Mouse (Mus musculus): Measurements from ENCODE around the gene Ppp4r2. TPM values are rescaled to one million over a fixed set of nuclear protein-coding genes. Genes with fewer than 3 reads are reported as not detected.

Ppp4r2 gene
- polyA plus RNA-seq, 1 experiment, result 8.3 TPM

DNA sequence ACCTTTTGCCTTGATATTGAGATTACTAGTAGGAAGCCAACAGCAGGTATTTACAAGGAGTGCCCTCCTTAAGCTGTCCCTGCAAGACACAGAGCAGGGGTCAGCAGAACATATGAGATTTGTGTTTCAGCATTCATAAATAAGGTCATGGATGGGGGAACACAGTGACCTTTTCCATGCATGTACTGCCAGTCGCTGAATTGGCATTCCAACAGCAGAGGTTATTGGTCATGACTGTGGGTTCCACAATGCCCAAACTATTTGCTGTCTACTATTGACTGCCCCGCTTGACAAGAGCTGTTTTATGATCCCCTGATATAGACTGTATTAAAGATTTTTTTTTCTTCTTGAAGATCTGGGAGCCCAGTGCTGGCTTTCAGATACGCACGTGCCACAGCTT lies 33.7 kb upstream of the Ppp4r2 start:
- WGBS, result 95% methylated on average over 4 of the region's 4 CpGs
- TF ChIP-seq POLR2A (IDR thresholded peaks at IDR 0.05; ENCODE audit: low read depth, low read length) (no peak), CTCF (IDR thresholded peaks at IDR 0.05; ENCODE audit: extremely low read depth, insufficient read length, insufficient replicate concordance, low read depth, low read length) (no peak)
- Histone ChIP-seq H3K4me1 (ENCODE audit: control insufficient read depth, insufficient read depth, insufficient read length, low read length) (no peaks in the 10 kb centered on the region; the same call in none of the 2 replicates), H3K4me3 (ENCODE audit: low read depth, low read length) (no peak overlapping the region), H3K27me3 (ENCODE audit: control insufficient read depth, insufficient read depth, low read length) (no peaks in the 10 kb centered on the region), H3K36me3 (ENCODE audit: control insufficient read depth, insufficient read depth, low read length) (no peaks in the 10 kb centered on the region), H3K27ac (ENCODE audit: insufficient read depth, low read depth, low read length) (no peak overlapping the region)

DNA sequence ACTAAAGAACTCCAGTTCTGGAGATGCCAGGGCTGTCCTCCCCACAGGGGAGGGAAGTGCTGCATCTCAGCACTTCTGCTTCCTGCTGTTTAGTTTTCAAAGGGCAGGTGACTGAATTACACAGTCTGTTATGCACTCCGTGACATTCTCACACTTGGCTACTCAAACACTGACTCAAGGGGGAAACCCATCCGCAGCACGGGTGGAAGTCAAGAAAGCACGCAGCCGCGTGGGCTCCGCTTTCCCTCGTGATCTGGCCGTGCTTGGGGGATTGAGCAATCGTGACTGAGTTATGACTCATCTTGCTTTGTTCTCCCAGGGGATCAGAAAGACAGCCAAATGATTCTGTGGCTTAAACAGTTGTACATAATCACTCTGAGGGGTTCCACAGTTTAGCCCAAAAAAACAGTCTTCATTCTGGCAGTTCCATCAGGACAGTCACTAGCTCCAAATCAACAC lies 32.9 kb upstream of the Ppp4r2 start:
- no peaks in the 10 kb centered on the region; the same call in none of the 2 replicates for H3K4me1 ChIP-seq (ENCODE audit: control insufficient read depth, insufficient read depth, insufficient read length, low read length)
- H3K36me3 ChIP-seq (ENCODE audit: control insufficient read depth, insufficient read depth, low read length), result no peaks in the 10 kb centered on the region
- TF ChIP-seq CTCF (IDR thresholded peaks at IDR 0.05; ENCODE audit: extremely low read depth, insufficient read length, insufficient replicate concordance, low read depth, low read length) (no peak), POLR2A (IDR thresholded peaks at IDR 0.05; ENCODE audit: low read depth, low read length) (no peak)
- no peak overlapping the region for H3K27ac ChIP-seq (ENCODE audit: insufficient read depth, low read depth, low read length)
- no peaks in the 10 kb centered on the region for H3K27me3 ChIP-seq (ENCODE audit: control insufficient read depth, insufficient read depth, low read length)
- no peak overlapping the region for H3K4me3 ChIP-seq (ENCODE audit: low read depth, low read length)
- 12% methylated on average over 10 of the region's 10 CpGs for WGBS

DNA sequence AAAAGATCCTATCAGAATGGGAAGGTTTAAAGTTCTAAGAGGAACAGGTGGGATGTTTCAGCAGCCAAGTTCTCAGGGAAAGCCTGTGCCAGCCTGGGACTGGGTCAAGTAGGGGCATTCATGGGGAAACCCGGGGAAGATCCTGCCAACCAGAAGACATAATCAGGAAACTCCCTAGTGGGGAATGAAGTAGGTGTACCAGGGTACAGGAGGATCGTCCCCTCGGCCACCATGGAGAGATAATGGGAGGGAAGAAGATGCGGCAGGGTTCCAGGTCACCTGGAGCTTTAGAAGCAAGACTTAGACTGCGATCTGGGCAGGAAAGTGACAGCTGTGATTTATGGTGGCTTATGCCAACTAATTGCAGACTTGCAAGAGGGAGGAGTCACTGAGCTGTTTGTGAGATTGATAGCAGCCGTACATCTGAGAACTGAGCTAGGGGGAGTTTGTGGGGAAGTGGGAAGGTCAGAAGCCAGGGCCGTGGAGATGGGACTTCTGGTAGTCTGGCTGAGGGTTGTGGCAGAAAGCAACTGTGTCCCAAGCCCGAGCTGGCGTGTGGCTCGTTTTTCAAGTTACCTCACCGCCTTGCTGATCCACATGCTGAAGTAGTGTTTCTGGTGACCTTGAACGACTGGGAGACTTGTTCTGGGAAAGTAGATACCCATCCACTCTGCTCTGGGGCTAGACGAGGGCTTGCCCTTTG lies 30.9 kb upstream of the Ppp4r2 start:
- Histone ChIP-seq H3K27me3 (ENCODE audit: control insufficient read depth, insufficient read depth, low read length) (no peaks in the 10 kb centered on the region), H3K36me3 (ENCODE audit: control insufficient read depth, insufficient read depth, low read length) (no peaks in the 10 kb centered on the region), H3K4me3 (ENCODE audit: low read depth, low read length) (peak overlapping the region; percentile 35), H3K4me1 (ENCODE audit: control insufficient read depth, insufficient read depth, insufficient read length, low read length) (no peaks in the 10 kb centered on the region; the same call in none of the 2 replicates), H3K27ac (ENCODE audit: insufficient read depth, low read depth, low read length) (no peak overlapping the region)
- WGBS, result 17% methylated on average over 13 of the region's 13 CpGs
- no peak for TF ChIP-seq POLR2A (IDR thresholded peaks at IDR 0.05; ENCODE audit: low read depth, low read length)
- TF ChIP-seq CTCF (IDR thresholded peaks at IDR 0.05; ENCODE audit: extremely low read depth, insufficient read length, insufficient replicate concordance, low read depth, low read length), result no peak

- Histone ChIP-seq H3K27ac (ENCODE audit: insufficient read depth, low read depth, low read length) (no peak overlapping the region), H3K4me1 (ENCODE audit: control insufficient read depth, insufficient read depth, insufficient read length, low read length) (no peaks in the 10 kb centered on the region; the same call in none of the 2 replicates), H3K36me3 (ENCODE audit: control insufficient read depth, insufficient read depth, low read length) (no peaks in the 10 kb centered on the region), H3K4me3 (ENCODE audit: low read depth, low read length) (no peak overlapping the region), H3K27me3 (ENCODE audit: control insufficient read depth, insufficient read depth, low read length) (no peaks in the 10 kb centered on the region)
- 45% methylated on average over 3 of the region's 3 CpGs for WGBS
- TF ChIP-seq CTCF (IDR thresholded peaks at IDR 0.05; ENCODE audit: extremely low read depth, insufficient read length, insufficient replicate concordance, low read depth, low read length) (no peak), POLR2A (IDR thresholded peaks at IDR 0.05; ENCODE audit: low read depth, low read length) (no peak)
These were observed 30.2 kb upstream of the Ppp4r2 start for GRCm38 (mm10) chr6:100803250-100803649.

- Histone ChIP-seq H3K36me3 (ENCODE audit: control insufficient read depth, insufficient read depth, low read length) (no peaks in the 10 kb centered on the region), H3K27ac (ENCODE audit: insufficient read depth, low read depth, low read length) (no peak overlapping the region), H3K27me3 (ENCODE audit: control insufficient read depth, insufficient read depth, low read length) (no peaks in the 10 kb centered on the region), H3K4me1 (ENCODE audit: control insufficient read depth, insufficient read depth, insufficient read length, low read length) (no peaks in the 10 kb centered on the region; the same call in 1 of the 2 replicates), H3K4me3 (ENCODE audit: low read depth, low read length) (no peak overlapping the region)
- 91% methylated on average over 9 of the region's 9 CpGs for WGBS
- TF ChIP-seq CTCF (IDR thresholded peaks at IDR 0.05; ENCODE audit: extremely low read depth, insufficient read length, insufficient replicate concordance, low read depth, low read length), result no peak
These were observed 26.2 kb upstream of the Ppp4r2 start for GRCm38 (mm10) chr6:100807187-100807586.

- no peaks in the 10 kb centered on the region for H3K27me3 ChIP-seq (ENCODE audit: control insufficient read depth, insufficient read depth, low read length)
- no peak for TF ChIP-seq CTCF (IDR thresholded peaks at IDR 0.05; ENCODE audit: extremely low read depth, insufficient read length, insufficient replicate concordance, low read depth, low read length)
- no peak for TF ChIP-seq POLR2A (IDR thresholded peaks at IDR 0.05; ENCODE audit: low read depth, low read length)
- H3K36me3 ChIP-seq (ENCODE audit: control insufficient read depth, insufficient read depth, low read length), result no peaks in the 10 kb centered on the region
- H3K4me1 ChIP-seq (ENCODE audit: control insufficient read depth, insufficient read depth, insufficient read length, low read length), result no peaks in the 10 kb centered on the region
- WGBS, result 56% methylated on average over 1 of the region's 1 CpGs
- H3K27ac ChIP-seq (ENCODE audit: insufficient read depth, low read depth, low read length), result no peak overlapping the region
- H3K4me3 ChIP-seq (ENCODE audit: low read depth, low read length), result no peak overlapping the region
These were observed 25.7 kb upstream of the Ppp4r2 start for GRCm38 (mm10) chr6:100807746-100808145.

- H3K27ac ChIP-seq (ENCODE audit: insufficient read depth, low read depth, low read length), result no peak overlapping the region
- H3K4me1 ChIP-seq (ENCODE audit: control insufficient read depth, insufficient read depth, insufficient read length, low read length), result no peaks in the 10 kb centered on the region
- 85% methylated on average over 6 of the region's 6 CpGs for WGBS
- H3K36me3 ChIP-seq (ENCODE audit: control insufficient read depth, insufficient read depth, low read length), result no peaks in the 10 kb centered on the region
- no peaks in the 10 kb centered on the region for H3K27me3 ChIP-seq (ENCODE audit: control insufficient read depth, insufficient read depth, low read length)
- TF ChIP-seq CTCF (IDR thresholded peaks at IDR 0.05; ENCODE audit: extremely low read depth, insufficient read length, insufficient replicate concordance, low read depth, low read length), result no peak
- no peak for TF ChIP-seq POLR2A (IDR thresholded peaks at IDR 0.05; ENCODE audit: low read depth, low read length)
- no peak overlapping the region for H3K4me3 ChIP-seq (ENCODE audit: low read depth, low read length)
These were observed 25.1 kb upstream of the Ppp4r2 start for GRCm38 (mm10) chr6:100808221-100808778.
